Mouse (Mus musculus) forebrain, embryonic 14.5 days (tissue): Measurements from ENCODE around the gene Tmem88b. TPM values are rescaled to one million over a fixed set of nuclear protein-coding genes. Genes with fewer than 3 reads are reported as not detected.
A peak's percentile ranks its signal among the peaks of the same experiment; 100 is the strongest.

Experiments
- ATAC-seq: fragments of 200-750 bp; cut with Nextera tagmentation; 2 replicates; pipeline ENCODE4 v1.8.0; 2017; ENCODE audit warnings: mild to moderate bottlenecking, moderate library complexity
- DNase-seq: peaks from one replicate; pipeline ENCODE4 v3.0.0-alpha.2; 2015; ENCODE audit warnings: low spot score
- H3K27ac ChIP-seq: fragments of 300-500 bp; sonication (generic); 2 replicates; pipeline ENCODE4 v1.5.1; 2014; ENCODE audit warnings: low read depth, mild to moderate bottlenecking, control low read depth, low read length, moderate library complexity
- H3K27me3 ChIP-seq: fragments of 300-500 bp; sonication (generic); replicated peaks from 2 replicates; pipeline ENCODE4 v1.6.1; 2014; ENCODE audit warnings: low read length, control low read depth, mixed read lengths; ENCODE audit not compliant: control insufficient read depth, insufficient read depth
- H3K36me3 ChIP-seq: fragments of 300-500 bp; sonication (generic); 2 replicates; pipeline ENCODE4 v1.6.1; 2014; ENCODE audit warnings: low read length, control low read depth; ENCODE audit not compliant: control insufficient read depth, insufficient read depth
- H3K4me1 ChIP-seq: fragments of 300-500 bp; sonication (generic); 2 replicates; pipeline ENCODE4 v1.6.1; 2014; ENCODE audit warnings: antibody characterized with exemption, low read length, control low read depth; ENCODE audit not compliant: control insufficient read depth, insufficient read depth
- H3K4me2 ChIP-seq: fragments of 300-500 bp; sonication (generic); 2 replicates; pipeline ENCODE4 v1.6.1; 2014; ENCODE audit warnings: mild to moderate bottlenecking, control low read depth, low read length
- H3K4me3 ChIP-seq: fragments of 300-500 bp; sonication (generic); 2 replicates; pipeline ENCODE4 v1.5.1; 2014; ENCODE audit warnings: low read depth, low read length, control low read depth
- H3K9ac ChIP-seq: fragments of 300-500 bp; sonication (generic); 2 replicates; pipeline ENCODE4 v1.6.1; 2014; ENCODE audit warnings: mild to moderate bottlenecking, low read length, control low read depth, moderate library complexity
- H3K9me3 ChIP-seq: fragments of 300-500 bp; sonication (generic); replicated peaks from 2 replicates; pipeline ENCODE4 v1.6.1; 2016; ENCODE audit warnings: low read length, control low read depth, mixed read lengths; ENCODE audit not compliant: control insufficient read depth
- WGBS: fragments of 180-500 bp; shearing (Covaris S2); extraction: QIAGEN DNeasy Blood & Tissue Kit; methylation state at CpG from one replicate; pipeline ENCODE4 v1.1.7; 2014; 5-methylcytosine and 5-hydroxymethylcytosine counted together
- polyA plus RNA-seq: library from polyadenylated mRNA; unstranded; fragments of >200 nt; fragmentation: Nextera tagmentation; extraction: Ambion mirVana; gene quantifications from 2 replicates; pipeline ENCODE4 v1.2.1, GENCODE M21; 2014

Gene Tmem88b
- polyA plus RNA-seq, 1 experiment from 2014 or later, result 0.25 TPM

GRCm38 (mm10) chr4:155783486-155784080 is 2.1 kb downstream of the Tmem88b start:
- no peak for DNase-seq
- Histone ChIP-seq H3K4me1 (0 out of 2 replicates have a peak, but pooled peaks cover 3% of the 10 kb centered on the region), H3K27me3 (no peaks in the 10 kb centered on the region), H3K36me3 (no peaks in the 10 kb centered on the region), H3K9ac (peak overlapping the region; percentile 82), H3K4me2 (peak overlapping the region; percentile 64), H3K27ac (no peak overlapping the region), H3K9me3 (no peaks in the 10 kb centered on the region), H3K4me3 (peak overlapping the region; percentile 57)
- ATAC-seq, result no peak
- WGBS, result 45% methylated on average over 16 of the region's 16 CpGs

GRCm38 (mm10) chr4:155780895-155781294 is 4.8 kb downstream of the Tmem88b start:
- Histone ChIP-seq H3K9me3 (no peaks in the 10 kb centered on the region), H3K27me3 (no peaks in the 10 kb centered on the region), H3K36me3 (no peaks in the 10 kb centered on the region), H3K27ac (no peak overlapping the region), H3K4me3 (no peak overlapping the region), H3K4me2 (no peak overlapping the region), H3K9ac (no peak overlapping the region), H3K4me1 (0 out of 2 replicates have a peak, but pooled peaks cover 3% of the 10 kb centered on the region)
- WGBS, result 50% methylated on average over 6 of the region's 6 CpGs
- ATAC-seq, result no peak
- DNase-seq, result no peak

DNA sequence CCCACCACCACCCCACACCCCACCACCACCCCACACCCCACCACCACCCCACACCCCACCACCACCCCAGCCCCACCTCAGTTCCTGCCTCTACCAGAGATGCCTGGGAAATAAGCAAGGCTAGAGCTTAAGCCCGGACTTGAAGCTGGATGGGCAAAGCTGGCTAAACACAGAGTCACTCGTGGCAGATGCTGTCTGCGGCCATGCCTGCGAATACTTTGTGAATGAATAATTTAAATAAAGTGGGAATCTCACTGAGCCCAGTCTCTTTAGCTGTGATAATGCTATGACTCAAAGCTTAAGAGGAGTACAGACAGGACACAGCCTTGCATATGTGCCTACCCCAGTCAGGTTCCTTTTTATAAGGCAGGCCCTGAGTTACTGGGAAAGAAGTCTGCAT is 6.2 kb downstream of the Tmem88b start:
- no peaks in the 10 kb centered on the region for H3K9me3 ChIP-seq
- no peak overlapping the region for H3K9ac ChIP-seq
- 0 out of 2 replicates have a peak, but pooled peaks cover 3% of the 10 kb centered on the region for H3K4me1 ChIP-seq
- no peak overlapping the region for H3K4me2 ChIP-seq
- H3K4me3 ChIP-seq, result no peak overlapping the region
- H3K36me3 ChIP-seq, result no peaks in the 10 kb centered on the region
- 0 out of 2 replicates have a peak, but pooled peaks cover 4% of the 10 kb centered on the region for H3K27me3 ChIP-seq
- no peak overlapping the region for H3K27ac ChIP-seq
- 85% methylated on average over 4 of the region's 4 CpGs for WGBS
- DNase-seq (no peak), ATAC-seq (no peak)

GRCm38 (mm10) chr4:155777816-155778215 is 7.9 kb downstream of the Tmem88b start:
- no peaks in the 10 kb centered on the region for H3K36me3 ChIP-seq
- ATAC-seq (no peak), DNase-seq (no peak)
- H3K9ac ChIP-seq, result no peak overlapping the region
- WGBS, result 78% methylated on average over 2 of the region's 2 CpGs
- H3K9me3 ChIP-seq, result no peaks in the 10 kb centered on the region
- H3K4me1 ChIP-seq, result peaks cover 4% of the 10 kb centered on the region
- no peak overlapping the region for H3K4me2 ChIP-seq
- no peak overlapping the region for H3K4me3 ChIP-seq
- no peak overlapping the region for H3K27ac ChIP-seq
- H3K27me3 ChIP-seq, result peaks cover 4% of the 10 kb centered on the region; the same call in 1 of the 2 replicates

GRCm38 (mm10) chr4:155776704-155777335 is 8.9 kb downstream of the Tmem88b start:
- Histone ChIP-seq H3K9ac (no peak overlapping the region), H3K9me3 (no peaks in the 10 kb centered on the region), H3K4me1 (peaks cover 4% of the 10 kb centered on the region), H3K36me3 (no peaks in the 10 kb centered on the region), H3K27me3 (peaks cover 4% of the 10 kb centered on the region; the same call in 1 of the 2 replicates), H3K27ac (no peak overlapping the region), H3K4me2 (no peak overlapping the region), H3K4me3 (no peak overlapping the region)
- ATAC-seq (no peak), DNase-seq (no peak)
- WGBS, result 60% methylated on average over 2 of the region's 2 CpGs

GRCm38 (mm10) chr4:155775855-155776254 is 9.8 kb downstream of the Tmem88b start:
- 72% methylated on average over 3 of the region's 3 CpGs for WGBS
- H3K4me2 ChIP-seq, result no peak overlapping the region
- ATAC-seq (no peak), DNase-seq (no peak)
- H3K27me3 ChIP-seq, result peaks cover 4% of the 10 kb centered on the region; the same call in 1 of the 2 replicates
- H3K27ac ChIP-seq, result no peak overlapping the region
- H3K9ac ChIP-seq, result no peak overlapping the region
- no peak overlapping the region for H3K4me3 ChIP-seq
- H3K9me3 ChIP-seq, result no peaks in the 10 kb centered on the region
- no peaks in the 10 kb centered on the region for H3K36me3 ChIP-seq
- H3K4me1 ChIP-seq, result peaks cover 4% of the 10 kb centered on the region

DNA sequence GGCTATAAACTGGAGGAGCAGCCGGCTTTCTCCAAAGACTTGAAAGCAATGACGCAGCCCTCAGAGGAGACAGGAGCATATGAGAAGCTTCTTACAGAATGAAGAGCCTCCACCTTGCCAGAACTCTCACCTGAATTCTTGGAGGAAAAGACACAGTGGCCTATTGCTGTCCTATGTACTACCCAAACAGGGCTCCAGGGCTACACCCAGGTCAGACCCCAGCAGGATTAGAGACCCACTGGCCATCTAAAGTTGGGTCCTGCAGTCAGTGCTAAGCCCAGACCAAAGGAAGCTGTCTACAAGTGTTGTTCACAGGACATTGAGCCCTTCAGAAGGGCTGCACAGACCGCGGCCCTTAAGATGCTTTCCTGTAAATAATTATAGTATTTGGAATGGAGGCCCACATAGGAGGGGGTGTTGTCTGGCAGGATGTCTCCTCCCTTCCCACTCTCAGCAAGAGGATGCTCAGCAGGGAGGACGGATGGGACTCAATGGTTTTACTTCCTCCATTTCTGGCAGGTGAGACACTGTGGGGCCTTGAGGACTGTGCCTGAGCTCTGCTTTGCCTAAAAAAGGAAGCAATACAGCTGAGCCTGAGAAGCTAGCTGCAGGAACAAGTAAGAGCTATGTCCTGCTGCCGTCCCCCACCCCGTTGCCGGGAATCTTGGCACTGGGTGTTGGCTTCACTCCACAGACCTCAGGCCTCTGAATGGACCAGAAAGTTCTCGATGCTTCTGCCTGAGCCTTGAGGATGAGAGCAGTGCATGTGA is 10.5 kb downstream of the Tmem88b start:
- ATAC-seq (no peak), DNase-seq (no peak)
- peaks cover 4% of the 10 kb centered on the region; the same call in 1 of the 2 replicates for H3K27me3 ChIP-seq
- peak overlapping the region; percentile 51; the same call in 1 of the 2 replicates for H3K9ac ChIP-seq
- 54% methylated on average over 9 of the region's 9 CpGs for WGBS
- peaks cover 4% of the 10 kb centered on the region for H3K4me1 ChIP-seq
- peak overlapping the region; percentile 32 for H3K4me3 ChIP-seq
- H3K9me3 ChIP-seq, result no peaks in the 10 kb centered on the region
- no peaks in the 10 kb centered on the region for H3K36me3 ChIP-seq
- peak overlapping the region; percentile 56 for H3K4me2 ChIP-seq
- H3K27ac ChIP-seq, result peak overlapping the region; percentile 35; the same call in 1 of the 2 replicates

GRCm38 (mm10) chr4:155774280-155774754 is 11.4 kb downstream of the Tmem88b start, which contains the start of gene Vwa1:
Gene Vwa1, minus strand, starts transcription at chr4:155774698.
- DNase-seq (peak; percentile 84), ATAC-seq (peak; percentile 64)
- H3K36me3 ChIP-seq, result no peaks in the 10 kb centered on the region
- no peaks in the 10 kb centered on the region for H3K9me3 ChIP-seq
- peaks cover 4% of the 10 kb centered on the region; the same call in 1 of the 2 replicates for H3K27me3 ChIP-seq
- H3K9ac ChIP-seq, result peak within 1 kb of the TSS; percentile 51
- 1% methylated on average over 35 of the region's 35 CpGs for whole genome bisulfite sequencing
- H3K27ac ChIP-seq, result peak within 1 kb of the TSS; percentile 35; the same call in 1 of the 2 replicates
- H3K4me2 ChIP-seq, result peak within 1 kb of the TSS; percentile 56
- peaks cover 7% of the 10 kb centered on the region for H3K4me1 ChIP-seq
- peak within 1 kb of the TSS; percentile 32 for H3K4me3 ChIP-seq
